Mouse (Mus musculus): ENCODE results near the gene Fam57b. TPM values are rescaled to one million over a fixed set of nuclear protein-coding genes. Genes with fewer than 3 reads are reported as not detected.
A peak's percentile ranks its signal among the peaks of the same experiment; 100 is the strongest.

Gene Fam57b
- 0.94 TPM for polyA plus RNA-seq (2012; fragmentation: generic; extraction: Trizol)

- Histone ChIP-seq H3K36me3 (ENCODE audit: control insufficient read depth, insufficient read depth) (peaks cover 33% of the 10 kb centered on the region), H3K4me2 (ENCODE audit: low read depth) (peak within 1 kb of the TSS; percentile 96), H3K27me3 (ENCODE audit: control insufficient read depth, insufficient read depth, insufficient read length) (no peaks in the 10 kb centered on the region), H3K79me2 (ENCODE audit: control insufficient read depth, insufficient read depth) (peaks cover 28% of the 10 kb centered on the region), H3K4me3 (peak within 1 kb of the TSS; percentile 89), H3ac (ENCODE audit: control insufficient read depth, insufficient read length) (peak within 1 kb of the TSS; percentile 64)
- TF ChIP-seq MYOG (IDR thresholded peaks at IDR 0.05; ENCODE audit: control insufficient read depth in 1 of 3, insufficient read depth in 1 of 3, insufficient read length in 2 of 3, low read depth in 2 of 3) (peak in 1 of 3 experiments; percentile 60), POLR2A (IDR thresholded peaks at IDR 0.05; ENCODE audit: insufficient read length, low read depth) (peak; percentile 43), E2F4 (IDR thresholded peaks at IDR 0.05; ENCODE audit: insufficient read depth) (no peak), POLR2AphosphoS2 (IDR thresholded peaks at IDR 0.05; ENCODE audit: insufficient read length, low read depth) (peak; percentile 71)
These were observed at the start of gene Fam57b for GRCm38 (mm10) chr7:126797411-126798126. Gene Fam57b (plus strand): TSS chr7:126797668.

- Histone ChIP-seq H3ac (ENCODE audit: control insufficient read depth, insufficient read length) (no peak overlapping the region), H3K4me3 (no peak overlapping the region), H3K4me2 (ENCODE audit: low read depth) (no peak overlapping the region), H3K36me3 (ENCODE audit: control insufficient read depth, insufficient read depth) (no peaks in the 10 kb centered on the region), H3K27me3 (ENCODE audit: control insufficient read depth, insufficient read depth, insufficient read length) (no peaks in the 10 kb centered on the region), H3K79me2 (ENCODE audit: control insufficient read depth, insufficient read depth) (no peaks in the 10 kb centered on the region)
- TF ChIP-seq SRF (IDR thresholded peaks at IDR 0.05; ENCODE audit: control insufficient read depth, insufficient read length, low read depth) (no peak), MYOD1 (IDR thresholded peaks at IDR 0.05; ENCODE audit: control insufficient read depth in 1 of 3, insufficient read length in 2 of 3, low read depth in 2 of 3) (no peak), REST (IDR thresholded peaks at IDR 0.05; ENCODE audit: insufficient read depth, insufficient read length) (no peak), CEBPB (IDR thresholded peaks at IDR 0.05; ENCODE audit: insufficient read depth, poor library complexity, severe bottlenecking) (no peak), POLR2A (IDR thresholded peaks at IDR 0.05; ENCODE audit: insufficient read length, low read depth) (no peak), MYOG (IDR thresholded peaks at IDR 0.05; ENCODE audit: control insufficient read depth in 1 of 3, insufficient read depth in 1 of 3, insufficient read length in 2 of 3, low read depth in 2 of 3) (no peak), TCF12 (IDR thresholded peaks at IDR 0.05; ENCODE audit: insufficient read depth, poor library complexity, severe bottlenecking) (no peak), E2F4 (IDR thresholded peaks at IDR 0.05; ENCODE audit: insufficient read depth) (no peak), MAX (IDR thresholded peaks at IDR 0.05; ENCODE audit: low read depth) (no peak), USF1 (IDR thresholded peaks at IDR 0.05; ENCODE audit: low read depth) (no peak), TCF3 (IDR thresholded peaks at IDR 0.05; ENCODE audit: insufficient read length, low read depth) (no peak), POLR2AphosphoS2 (IDR thresholded peaks at IDR 0.05; ENCODE audit: insufficient read length, low read depth) (no peak)
These were observed 48.6 kb upstream of the Fam57b start for GRCm38 (mm10) chr7:126748824-126749223.

GRCm38 (mm10) chr7:126749582-126750343, 47.7 kb upstream of the Fam57b start:
- no peak overlapping the region for H3K4me3 ChIP-seq
- H3K4me2 ChIP-seq (ENCODE audit: low read depth), result no peak overlapping the region

GRCm38 (mm10) chr7:126754866-126755265, 42.6 kb upstream of the Fam57b start:
- TF ChIP-seq E2F4 (IDR thresholded peaks at IDR 0.05; ENCODE audit: insufficient read depth) (no peak), MAX (IDR thresholded peaks at IDR 0.05; ENCODE audit: low read depth) (no peak), USF1 (IDR thresholded peaks at IDR 0.05; ENCODE audit: low read depth) (no peak), TCF12 (IDR thresholded peaks at IDR 0.05; ENCODE audit: insufficient read depth, poor library complexity, severe bottlenecking) (no peak), CEBPB (IDR thresholded peaks at IDR 0.05; ENCODE audit: insufficient read depth, poor library complexity, severe bottlenecking) (no peak), REST (IDR thresholded peaks at IDR 0.05; ENCODE audit: insufficient read depth, insufficient read length) (no peak), MYOD1 (IDR thresholded peaks at IDR 0.05; ENCODE audit: control insufficient read depth in 1 of 3, insufficient read length in 2 of 3, low read depth in 2 of 3) (no peak), MYOG (IDR thresholded peaks at IDR 0.05; ENCODE audit: control insufficient read depth in 1 of 3, insufficient read depth in 1 of 3, insufficient read length in 2 of 3, low read depth in 2 of 3) (no peak), SRF (IDR thresholded peaks at IDR 0.05; ENCODE audit: control insufficient read depth, insufficient read length, low read depth) (no peak), POLR2A (IDR thresholded peaks at IDR 0.05; ENCODE audit: insufficient read length, low read depth) (no peak), POLR2AphosphoS2 (IDR thresholded peaks at IDR 0.05; ENCODE audit: insufficient read length, low read depth) (no peak)
- Histone ChIP-seq H3K4me2 (ENCODE audit: low read depth) (peak overlapping the region; percentile 41), H3ac (ENCODE audit: control insufficient read depth, insufficient read length) (no peak overlapping the region), H3K79me2 (ENCODE audit: control insufficient read depth, insufficient read depth) (peaks cover 3% of the 10 kb centered on the region), H3K36me3 (ENCODE audit: control insufficient read depth, insufficient read depth) (no peaks in the 10 kb centered on the region), H3K4me3 (no peak overlapping the region), H3K27me3 (ENCODE audit: control insufficient read depth, insufficient read depth, insufficient read length) (no peaks in the 10 kb centered on the region)

More at GRCm38 (mm10) chr7:126749582-126750343, 47.7 kb upstream of the Fam57b start:
- no peaks in the 10 kb centered on the region for H3K79me2 ChIP-seq (ENCODE audit: control insufficient read depth, insufficient read depth)
- no peaks in the 10 kb centered on the region for H3K36me3 ChIP-seq (ENCODE audit: control insufficient read depth, insufficient read depth)
- H3K27me3 ChIP-seq (ENCODE audit: control insufficient read depth, insufficient read depth, insufficient read length), result no peaks in the 10 kb centered on the region
- TF ChIP-seq MAX (IDR thresholded peaks at IDR 0.05; ENCODE audit: low read depth) (no peak), POLR2AphosphoS2 (IDR thresholded peaks at IDR 0.05; ENCODE audit: insufficient read length, low read depth) (no peak), E2F4 (IDR thresholded peaks at IDR 0.05; ENCODE audit: insufficient read depth) (no peak), TCF3 (IDR thresholded peaks at IDR 0.05; ENCODE audit: insufficient read length, low read depth) (no peak), CEBPB (IDR thresholded peaks at IDR 0.05; ENCODE audit: insufficient read depth, poor library complexity, severe bottlenecking) (no peak), TCF12 (IDR thresholded peaks at IDR 0.05; ENCODE audit: insufficient read depth, poor library complexity, severe bottlenecking) (no peak), MYOG (IDR thresholded peaks at IDR 0.05; ENCODE audit: control insufficient read depth in 1 of 3, insufficient read depth in 1 of 3, insufficient read length in 2 of 3, low read depth in 2 of 3) (no peak), USF1 (IDR thresholded peaks at IDR 0.05; ENCODE audit: low read depth) (no peak), MYOD1 (IDR thresholded peaks at IDR 0.05; ENCODE audit: control insufficient read depth in 1 of 3, insufficient read length in 2 of 3, low read depth in 2 of 3) (no peak)
- H3ac ChIP-seq (ENCODE audit: control insufficient read depth, insufficient read length), result no peak overlapping the region

Measured in myocyte (in vitro differentiated cells).